Mouse (Mus musculus): Measurements from ENCODE around the gene Ptges2. TPM values are rescaled to one million over a fixed set of nuclear protein-coding genes. Genes with fewer than 3 reads are reported as not detected.

Gene Ptges2
- total and polyA plus RNA-seq, 3 experiments: 17.1 to 21.3 (median 20.3) TPM

- peak; percentile 37; the same call in 1 of the 2 replicates for TF ChIP-seq NRF1 (IDR thresholded peaks at IDR 0.05; ENCODE audit: low read depth, low read length)
- no peak for TF ChIP-seq MYC (IDR thresholded peaks at IDR 0.05; ENCODE audit: low read depth, low read length)
- no peak for TF ChIP-seq ZC3H11A (IDR thresholded peaks at IDR 0.05; ENCODE audit: low read depth, low read length)
- H3K9ac ChIP-seq (ENCODE audit: insufficient read depth, low read depth): no peak within 1 kb of the TSS
- H3K9me3 ChIP-seq (replicated peaks; ENCODE audit: low read length): no peaks in the 10 kb centered on the region
- peak within 1 kb of the TSS in 1 of 3 experiments; percentile 60 for H3K4me3 ChIP-seq (replicated peaks in 1 of 3; ENCODE audit: low read depth in 2 of 3, low read length in 2 of 3, poor library complexity in 1 of 3)
- peaks cover 7 to 23% of the 10 kb centered on the region in 2 experiments for H3K4me1 ChIP-seq (ENCODE audit: control insufficient read depth in 1 of 2, insufficient read depth in 2 of 2)
- peak within 1 kb of the TSS; percentile 48 for H3K4me2 ChIP-seq (ENCODE audit: insufficient read depth, low read depth, poor library complexity, severe bottlenecking)
- DNase-seq (ENCODE audit: extremely low read depth): no peak
- in situ Hi-C loops (cut with MboI; ENCODE audit: low pct_ligation_motif_present, low pct_unique_long_range_greater_than_20kb, low sequenced_read_pairs): no loop called here
- dilution Hi-C loops (cut with MboI; ENCODE audit: extremely low pct_ligation_motif_present, extremely low pct_unique_long_range_greater_than_20kb, low sequenced_read_pairs): no loop called here
- no peaks in the 10 kb centered on the region for H3K36me3 ChIP-seq (replicated peaks in 1 of 2; ENCODE audit: control insufficient read depth in 1 of 2, insufficient read depth in 1 of 2, low read length in 1 of 2)
- H3K27ac ChIP-seq (ENCODE audit: insufficient read depth, low read depth): no peak within 1 kb of the TSS
- peaks cover 78% of the 10 kb centered on the region for H3K27me3 ChIP-seq (replicated peaks)
- no peaks in the 10 kb centered on the region for H3K79me2 ChIP-seq (replicated peaks; ENCODE audit: control insufficient read depth, extremely low read depth, insufficient read depth, poor library complexity, severe bottlenecking)
Measured at GRCm38 (mm10) chr2:32352151-32353006, 43.3 kb upstream of the Ptges2 start, which contains the start of gene Ciz1. TSS of gene Ciz1 (plus strand) at chr2:32352327.

GRCm38 (mm10) chr2:32353007-32353542, 42.6 kb upstream of the Ptges2 start, which contains the start of gene Dnm1:
TSS of gene Dnm1 (minus strand) at chr2:32353338.
- Histone ChIP-seq H3K27me3 (replicated peaks) (peaks cover 79% of the 10 kb centered on the region), H3K4me3 (replicated peaks in 1 of 3; ENCODE audit: low read depth in 2 of 3, low read length in 2 of 3, poor library complexity in 1 of 3) (peak within 1 kb of the TSS; percentile 39 to 60 (median 43)), H3K4me1 (ENCODE audit: control insufficient read depth in 1 of 2, insufficient read depth in 2 of 2) (peaks cover 7 to 23% of the 10 kb centered on the region in 2 experiments), H3K9me3 (replicated peaks; ENCODE audit: low read length) (no peaks in the 10 kb centered on the region), H3K9ac (ENCODE audit: insufficient read depth, low read depth) (peak within 1 kb of the TSS; percentile 23; the same call in 1 of the 2 replicates), H3K79me2 (replicated peaks; ENCODE audit: control insufficient read depth, extremely low read depth, insufficient read depth, poor library complexity, severe bottlenecking) (no peaks in the 10 kb centered on the region), H3K4me2 (ENCODE audit: insufficient read depth, low read depth, poor library complexity, severe bottlenecking) (peak within 1 kb of the TSS; percentile 48), H3K36me3 (replicated peaks in 1 of 2; ENCODE audit: control insufficient read depth in 1 of 2, insufficient read depth in 1 of 2, low read length in 1 of 2) (no peaks in the 10 kb centered on the region), H3K27ac (ENCODE audit: insufficient read depth, low read depth) (no peak within 1 kb of the TSS)
- dilution Hi-C loops (cut with MboI; ENCODE audit: extremely low pct_ligation_motif_present, extremely low pct_unique_long_range_greater_than_20kb, low sequenced_read_pairs): no loop called here
- in situ Hi-C loops (cut with MboI; ENCODE audit: low pct_ligation_motif_present, low pct_unique_long_range_greater_than_20kb, low sequenced_read_pairs): no loop called here
- TF ChIP-seq KAT2A (IDR thresholded peaks at IDR 0.05; ENCODE audit: insufficient replicate concordance, low read length) (no peak), BHLHE40 (IDR thresholded peaks at IDR 0.05; ENCODE audit: low read depth, low read length) (0 out of 2 replicates have a peak, but pooled peaks have one; percentile 19), UBTF (IDR thresholded peaks at IDR 0.05; ENCODE audit: low read depth, low read length) (peak; percentile 64; the same call in 1 of the 2 replicates), CTCF (conservative IDR thresholded peaks at IDR 0.05 in 1 of 2, IDR thresholded peaks at IDR 0.05 in 1 of 2; ENCODE audit: low read depth in 2 of 2, low read length in 2 of 2) (peak in 1 of 2 experiments; percentile 89; a peak in 3 of 4 replicates), CHD2 (IDR thresholded peaks at IDR 0.05; ENCODE audit: low read length) (no peak), TCF12 (IDR thresholded peaks at IDR 0.05; ENCODE audit: low read depth, low read length) (peak; percentile 43; the same call in 1 of the 2 replicates), NRF1 (IDR thresholded peaks at IDR 0.05; ENCODE audit: low read depth, low read length) (peak; percentile 89), POLR2A (IDR thresholded peaks at IDR 0.05; ENCODE audit: low read depth, low read length) (peak; percentile 57), HCFC1 (IDR thresholded peaks at IDR 0.05; ENCODE audit: low read depth, low read length) (peak; percentile 76), USF1 (IDR thresholded peaks at IDR 0.05; ENCODE audit: low read depth, low read length) (no peak), TBP (conservative IDR thresholded peaks at IDR 0.05; ENCODE audit: low read depth, low read length) (no peak), MEF2A (IDR thresholded peaks at IDR 0.05; ENCODE audit: borderline replicate concordance, low read depth, low read length) (peak; percentile 40; the same call in 1 of the 2 replicates), MAZ (IDR thresholded peaks at IDR 0.05; ENCODE audit: low read depth, low read length) (peak; percentile 98), MYC (IDR thresholded peaks at IDR 0.05; ENCODE audit: low read depth, low read length) (no peak), SMC3 (IDR thresholded peaks at IDR 0.05; ENCODE audit: low read depth, low read length) (peak; percentile 53), ZNF384 (IDR thresholded peaks at IDR 0.05; ENCODE audit: low read depth, low read length) (no peak), RAD21 (IDR thresholded peaks at IDR 0.05; ENCODE audit: low read depth, low read length) (peak; percentile 41), NELFE (IDR thresholded peaks at IDR 0.05; ENCODE audit: low read depth, low read length) (peak; percentile 62)
- peak; percentile 74 for DNase-seq (ENCODE audit: extremely low read depth)
